Mouse (Mus musculus) heart, postnatal 0 days (tissue): ENCODE data around the gene Cacng4.

ENCODE experiments used
- CTCF ChIP-seq: IDR thresholded peaks from 2 replicates; pipeline ENCODE4 v1.5.1; 2016; ENCODE audit warnings: antibody characterized with exemption, control low read depth, low read depth
- EP300 ChIP-seq: IDR thresholded peaks from 2 replicates; pipeline ENCODE4 v1.6.1; 2016; ENCODE audit warnings: antibody characterized with exemption, low read depth

DNA sequence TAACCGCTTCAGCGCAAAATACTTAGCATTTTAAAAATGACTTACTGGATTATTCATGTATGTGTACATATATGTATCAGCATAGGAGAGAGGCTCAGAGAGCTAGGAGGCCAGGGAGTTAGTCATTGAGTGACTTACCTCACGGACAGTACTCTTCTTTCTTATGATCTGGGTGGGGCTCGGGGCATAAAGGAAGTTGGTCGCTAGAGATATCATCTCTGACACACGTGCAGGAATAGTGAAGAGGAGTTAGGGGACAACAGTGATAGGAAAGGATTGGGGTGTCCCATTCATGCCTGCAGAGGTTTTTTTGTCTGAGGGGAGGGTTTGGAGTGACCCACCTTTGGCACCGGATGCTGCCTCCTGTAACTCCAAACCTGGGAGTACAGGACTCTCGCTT lies 69.8 kb downstream of the Cacng4 start:
- TF ChIP-seq CTCF = no peak
- TF ChIP-seq EP300 = no peak
